Mouse (Mus musculus) B cell, adult 2 months (primary cell): ENCODE results near the gene Nav3.

Experiments used
- DNase-seq, 2 experiments: peaks; one replicate each; pipeline ENCODE4 v3.0.0; 2022

Gene Nav3

DNA sequence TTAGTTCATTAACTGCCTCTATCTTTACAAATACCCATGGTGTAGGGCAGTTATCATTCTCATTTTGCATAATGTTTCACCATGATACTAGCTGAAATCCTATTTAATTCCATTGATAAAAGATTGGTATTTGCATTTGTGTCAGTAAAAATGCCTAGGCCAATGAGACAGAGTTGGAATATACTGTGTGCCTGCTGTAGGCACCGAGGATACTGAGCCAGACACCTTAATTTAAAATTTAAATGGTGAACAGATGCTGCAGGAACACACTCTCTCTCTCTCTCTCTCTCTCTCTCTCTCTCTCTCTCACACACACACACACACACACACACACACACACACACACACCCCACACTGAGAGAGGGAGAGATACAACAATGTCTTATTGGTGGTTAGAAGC is 269.8 kb downstream of the Nav3 start:
- DNase-seq, result no peak

DNA sequence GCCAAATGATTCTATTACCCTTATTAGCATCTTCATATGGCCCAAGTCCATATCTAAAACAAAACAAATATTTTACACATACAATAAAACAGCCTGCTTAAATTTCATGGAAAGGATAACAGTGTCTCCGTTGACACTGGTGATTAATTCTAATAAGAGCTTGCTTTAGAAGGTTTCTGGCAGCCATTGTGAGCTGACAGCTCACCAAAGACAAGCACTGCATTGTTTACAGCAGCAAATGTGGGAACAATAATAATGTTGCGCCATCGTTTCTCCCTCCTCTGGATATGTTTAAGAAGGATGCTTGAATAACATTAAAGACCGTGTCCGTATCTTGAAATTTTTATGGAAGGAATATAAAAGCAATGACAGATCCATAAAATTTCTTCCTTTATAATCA is 280.1 kb downstream of the Nav3 start:
- no peak for DNase-seq

DNA sequence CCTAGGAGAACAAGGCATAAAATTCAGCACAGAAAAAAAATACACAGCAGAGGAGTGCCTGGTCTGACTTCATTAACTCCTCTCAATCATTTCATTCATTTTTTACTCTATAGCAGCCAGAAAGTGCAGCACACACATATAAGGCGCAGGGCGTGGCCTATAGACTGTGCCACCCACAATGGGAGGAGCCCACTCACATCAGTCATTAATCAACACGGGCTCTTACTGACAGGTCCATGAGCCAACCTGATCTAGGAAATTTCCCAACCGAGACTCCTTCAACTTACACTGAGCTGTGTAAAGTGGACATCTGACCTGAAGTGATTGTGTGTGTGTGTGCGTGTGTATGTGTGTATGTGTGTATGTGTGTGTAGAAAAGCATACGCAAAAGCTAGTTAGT is 286.6 kb downstream of the Nav3 start:
- no peak for DNase-seq

DNA sequence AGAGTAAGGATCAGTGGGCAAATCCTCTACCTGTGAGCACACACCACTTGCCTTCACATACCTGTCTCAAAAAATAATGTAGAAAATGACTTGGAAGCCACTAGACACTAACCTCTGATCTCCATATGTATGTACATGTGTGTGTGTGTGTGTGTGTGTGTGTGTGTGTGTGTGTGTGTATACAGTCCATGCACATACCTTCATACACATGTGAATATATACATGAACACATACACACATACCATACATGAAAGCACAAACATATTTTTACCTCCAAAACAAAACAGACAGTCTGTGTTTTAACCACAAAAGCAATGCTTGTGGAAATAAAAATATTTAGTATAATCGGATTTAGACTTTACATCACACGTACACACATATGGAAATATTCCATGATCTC is 287.1 kb downstream of the Nav3 start:
- no peak for DNase-seq

DNA sequence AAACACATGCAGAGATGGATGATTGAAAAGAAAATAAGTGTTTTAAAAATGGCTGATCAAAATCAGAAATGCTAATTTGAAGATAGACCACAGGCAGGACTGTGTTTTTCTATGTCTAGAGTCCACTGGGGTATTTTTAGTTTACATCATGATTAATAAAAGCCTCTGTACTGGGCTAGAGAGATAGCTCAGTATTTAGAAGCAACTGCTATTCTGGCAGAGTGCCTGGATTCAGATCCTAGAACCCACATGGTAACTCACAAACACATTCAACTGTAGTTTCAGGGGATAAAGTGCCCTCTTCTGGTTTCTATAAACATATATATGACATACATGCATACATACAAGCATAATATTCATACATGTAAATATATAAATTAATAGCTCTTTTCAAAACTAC is 293.4 kb downstream of the Nav3 start:
- DNase-seq, result no peak

DNA sequence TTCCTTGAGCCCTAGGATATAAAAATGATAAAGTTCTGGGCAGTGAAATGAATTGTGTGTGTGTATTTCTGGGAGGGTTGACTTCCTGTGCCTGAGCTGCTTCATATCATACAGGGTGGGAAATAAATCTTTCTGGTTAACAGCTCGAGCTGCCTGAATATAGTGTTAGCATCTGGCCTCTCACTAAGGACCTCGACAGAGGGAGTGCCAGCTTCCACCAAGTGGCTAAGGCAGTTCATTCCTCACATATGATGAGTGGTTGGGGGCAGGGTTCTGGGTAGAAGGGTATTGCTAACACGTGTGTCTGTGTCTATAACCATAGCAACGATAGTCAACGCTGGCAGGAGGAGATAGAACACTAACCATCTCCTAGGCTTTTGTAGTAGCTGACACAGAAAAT is 295.1 kb downstream of the Nav3 start:
- DNase-seq, result no peak

DNA sequence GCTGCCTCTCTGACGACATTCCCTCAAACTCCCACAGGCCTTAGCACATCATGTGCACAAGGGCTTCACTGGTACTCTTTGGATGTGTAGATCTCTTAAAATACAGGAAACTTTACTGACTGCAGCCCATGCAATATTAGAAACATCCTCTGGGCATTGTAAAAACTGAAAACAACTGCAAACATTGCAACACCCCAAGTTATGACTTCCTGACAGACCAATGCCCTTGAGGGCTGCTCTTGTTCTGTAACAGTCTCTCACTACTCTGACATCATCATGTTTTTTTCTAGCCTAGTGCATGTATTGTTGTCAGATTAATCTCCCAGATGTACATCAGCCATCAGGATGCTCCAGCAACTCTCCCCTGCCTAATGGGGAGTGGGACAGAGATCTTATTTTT is 296.5 kb downstream of the Nav3 start:
- no peak for DNase-seq

DNA sequence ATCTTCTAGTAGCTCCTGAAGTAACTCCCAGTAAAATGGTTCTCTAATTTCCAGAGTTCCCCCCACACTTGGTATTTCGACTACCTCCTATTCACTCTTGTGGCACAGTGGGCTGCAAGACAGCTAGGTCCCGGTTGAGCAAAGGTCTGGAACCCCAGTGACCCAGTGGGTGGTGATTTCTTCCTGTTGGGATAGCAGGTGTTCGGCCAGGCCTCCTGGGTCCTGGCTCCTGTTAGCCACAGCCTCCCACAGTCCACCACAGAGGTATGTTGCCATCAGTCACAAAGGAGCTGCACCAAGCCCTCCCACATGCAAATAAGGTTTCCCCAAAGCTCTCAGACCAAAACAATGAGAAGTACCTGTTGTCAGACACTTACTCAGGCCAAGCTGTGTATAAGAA is 297.9 kb downstream of the Nav3 start:
- DNase-seq, result no peak

DNA sequence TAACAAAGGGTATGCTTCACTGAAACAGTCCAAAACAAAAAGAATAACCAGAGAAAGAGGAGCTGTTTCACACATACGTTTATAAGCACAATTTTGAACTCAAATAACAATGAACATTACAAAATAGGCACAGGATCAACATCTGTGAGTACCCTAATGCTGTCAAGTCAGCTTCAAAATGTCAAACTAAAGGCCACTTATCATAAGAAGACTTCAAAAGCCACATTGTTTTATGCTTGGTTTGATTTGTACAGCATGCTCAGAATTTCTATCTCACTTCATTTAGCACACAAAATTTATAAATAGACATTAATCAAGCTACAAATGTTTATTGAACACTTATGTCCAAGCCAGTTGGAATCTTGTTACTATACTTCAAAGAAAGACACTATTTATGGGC is 299.6 kb downstream of the Nav3 start:
- no peak for DNase-seq

DNA sequence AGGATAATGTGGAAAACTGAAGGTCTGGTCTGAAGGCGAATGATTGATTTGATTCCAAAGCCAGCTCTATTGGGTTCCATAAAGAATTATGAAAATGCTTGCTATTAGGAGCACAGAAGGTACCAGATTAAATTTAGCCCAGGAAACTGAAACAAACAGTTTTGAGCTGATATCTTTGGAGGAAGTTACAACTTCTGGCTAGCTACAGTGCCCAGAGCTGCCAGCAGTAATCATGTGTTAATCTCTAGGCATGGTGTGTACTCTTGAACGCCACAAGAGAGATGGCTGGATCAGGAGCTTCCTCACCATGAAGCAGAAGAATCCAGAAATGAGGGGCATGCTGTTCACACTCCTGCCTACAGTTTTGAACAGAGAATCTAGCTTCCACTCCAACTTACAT is 300.5 kb downstream of the Nav3 start:
- no peak for DNase-seq

DNA sequence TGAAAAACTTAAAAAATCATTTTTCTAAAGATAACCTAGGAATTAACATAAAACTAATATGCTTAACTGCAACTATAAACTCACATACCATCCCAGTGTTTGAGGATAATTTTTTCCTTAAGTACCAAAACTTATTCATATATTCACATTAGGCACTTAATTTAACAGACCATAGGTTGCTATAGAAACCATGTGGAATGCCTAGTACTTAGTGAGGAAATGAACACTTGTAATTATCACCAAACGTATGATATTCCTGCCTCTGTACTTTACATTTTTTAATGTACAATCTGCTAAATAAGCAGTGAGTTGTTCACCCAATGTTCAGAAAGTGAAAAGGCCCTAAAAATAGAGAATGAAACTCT is 301.1 kb downstream of the Nav3 start:
- DNase-seq, result no peak

DNA sequence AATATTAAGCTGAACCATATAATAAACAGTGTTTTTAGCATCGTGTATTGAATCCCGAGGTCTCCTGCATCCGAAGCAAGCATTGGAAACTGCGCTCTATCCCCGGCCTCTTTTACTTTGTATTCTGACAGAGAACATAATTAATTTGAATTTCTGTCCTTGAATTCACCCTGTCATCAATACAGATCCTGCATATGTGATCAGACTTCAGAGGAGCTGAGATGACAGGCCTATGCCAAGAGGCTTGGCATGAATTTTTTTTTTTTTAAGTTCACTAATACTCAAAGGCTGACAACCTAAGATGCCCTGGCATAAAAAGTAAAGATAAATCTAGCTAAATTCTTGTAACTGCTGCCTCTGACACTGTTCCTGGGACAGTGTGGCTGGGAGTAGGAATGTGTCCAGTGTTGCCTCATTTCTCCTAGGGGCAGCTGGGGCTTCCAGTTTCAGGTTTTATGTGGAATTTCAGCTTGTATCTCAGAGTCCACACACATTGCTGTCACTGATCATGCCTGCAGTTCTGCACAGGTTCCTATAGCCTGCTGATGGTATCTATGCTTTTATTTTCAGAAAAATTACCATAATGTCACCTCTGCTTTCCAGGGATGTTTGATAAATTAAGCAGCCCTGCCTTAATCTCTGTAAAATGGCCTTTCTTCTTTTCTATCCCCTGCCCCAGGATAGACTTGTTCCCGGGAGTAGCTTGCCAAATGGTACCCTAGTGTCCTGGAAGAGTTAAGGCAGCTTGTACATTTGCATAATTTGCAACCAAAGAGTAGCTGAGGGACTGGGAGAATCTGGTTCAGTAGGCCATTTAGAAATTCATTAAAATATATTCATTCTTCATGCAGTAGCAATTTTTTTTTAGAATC is 301.8 kb downstream of the Nav3 start:
- no peak for DNase-seq

DNA sequence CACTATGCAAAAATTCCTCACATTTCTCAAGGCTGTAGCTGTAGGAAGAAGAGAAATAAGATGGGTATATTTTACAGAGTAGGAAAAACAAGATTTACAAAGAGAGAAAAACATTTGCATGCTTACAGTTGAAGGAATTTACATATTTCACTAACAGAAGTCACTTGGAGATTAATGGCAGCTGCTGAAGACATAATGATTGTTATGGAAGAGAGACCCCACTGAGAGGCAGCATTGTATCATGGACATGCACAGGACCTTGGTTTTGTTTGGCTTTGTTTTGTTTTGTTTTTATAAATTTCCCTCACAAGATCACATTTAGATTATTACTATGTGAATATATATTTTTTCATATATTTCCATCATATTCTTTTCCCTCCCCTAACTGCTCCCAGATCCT is 335.4 kb downstream of the Nav3 start:
- no peak for DNase-seq

DNA sequence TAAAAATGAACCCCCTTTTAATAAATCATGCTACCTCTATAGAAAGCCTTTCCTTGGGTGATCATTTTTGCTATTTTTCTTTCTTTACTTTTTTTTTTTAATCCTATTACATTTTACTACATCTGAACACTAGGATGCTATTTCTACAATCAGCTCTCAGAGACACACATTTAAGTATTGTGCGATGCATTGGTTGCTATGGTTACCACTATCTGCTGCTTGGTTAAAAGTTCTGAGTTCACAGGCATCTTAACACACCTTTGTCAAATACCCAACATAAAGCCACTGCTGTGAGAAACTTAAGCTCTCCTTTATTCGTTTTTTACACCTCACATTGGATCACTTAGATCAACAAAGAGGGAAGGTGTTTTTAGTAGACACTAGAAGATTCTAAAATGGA is 338.7 kb downstream of the Nav3 start:
- no peak for DNase-seq

DNA sequence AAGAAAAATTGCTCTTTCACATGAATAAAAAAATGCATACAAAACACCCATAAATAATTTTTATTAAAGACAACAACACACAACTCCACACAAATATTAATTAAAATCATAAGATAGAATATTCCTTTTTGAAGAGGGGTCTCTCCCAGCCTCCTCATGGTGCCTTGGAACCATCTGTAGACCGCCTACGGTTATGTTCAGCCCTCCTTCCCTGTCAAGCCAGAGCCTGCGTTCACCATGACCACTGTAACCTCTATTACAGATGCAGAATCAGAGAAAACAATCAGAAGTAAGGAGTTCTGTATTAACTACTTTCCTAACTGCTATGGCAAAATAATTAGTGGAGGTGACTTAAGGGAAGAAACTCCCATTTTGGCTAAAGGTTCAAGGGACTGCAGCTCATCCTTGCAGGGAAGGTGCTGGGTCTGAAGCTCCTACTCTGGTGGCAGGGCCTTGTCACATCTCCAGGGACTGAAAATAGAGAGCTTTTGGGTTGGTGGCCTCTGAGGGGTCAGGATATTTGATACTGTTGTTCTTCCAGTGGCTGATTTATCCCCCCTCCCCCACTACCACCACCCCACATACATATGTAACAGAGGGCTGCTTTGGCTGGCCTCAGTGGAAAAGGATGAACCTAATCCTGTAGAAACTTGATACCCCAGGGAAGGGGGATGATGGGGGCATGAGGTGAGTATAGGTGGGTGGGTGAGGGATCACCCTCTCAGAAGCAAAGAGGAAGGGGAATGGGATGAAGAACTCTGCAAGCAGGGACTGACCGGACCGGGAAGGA is 343.1 kb downstream of the Nav3 start:
- no peak for DNase-seq

DNA sequence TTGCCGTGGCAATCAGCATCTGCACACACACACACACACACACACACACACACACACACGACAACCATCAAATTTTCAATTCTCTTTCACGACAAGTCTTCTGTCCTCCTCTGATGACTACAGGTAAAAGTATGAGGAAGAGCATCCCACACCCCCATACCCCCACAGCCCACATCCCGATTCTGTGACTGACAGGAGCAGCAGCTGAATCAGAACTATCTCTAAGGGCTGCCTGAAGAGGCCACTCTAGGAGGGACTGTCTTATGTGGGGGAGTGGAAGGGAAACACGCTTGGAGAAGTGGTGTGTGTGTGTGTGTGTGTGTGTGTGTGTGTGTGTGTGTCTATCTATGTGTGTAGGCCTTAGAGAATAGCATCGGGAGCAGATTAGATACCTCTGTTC is 352.7 kb downstream of the Nav3 start:
- no peak for DNase-seq

DNA sequence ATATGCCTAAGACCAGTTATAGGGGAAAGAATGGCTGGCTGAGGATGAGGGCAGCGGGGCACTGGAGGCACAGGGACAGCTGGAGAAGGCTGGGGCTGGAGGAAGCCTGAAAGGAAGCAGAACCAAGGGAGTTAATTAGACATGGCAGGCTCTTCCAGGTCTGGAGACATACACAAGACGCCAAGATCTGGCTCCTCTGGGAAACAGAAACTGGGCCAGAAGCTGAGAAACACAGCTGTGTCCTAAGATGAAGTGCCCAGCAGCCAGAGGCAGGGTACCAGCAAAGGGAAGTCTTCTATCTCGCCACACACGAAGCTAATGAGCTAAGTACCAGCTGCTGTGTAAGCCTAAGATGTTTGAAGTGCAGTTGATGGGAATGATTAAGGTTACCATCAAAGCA is 353.8 kb downstream of the Nav3 start:
- DNase-seq, result no peak

DNA sequence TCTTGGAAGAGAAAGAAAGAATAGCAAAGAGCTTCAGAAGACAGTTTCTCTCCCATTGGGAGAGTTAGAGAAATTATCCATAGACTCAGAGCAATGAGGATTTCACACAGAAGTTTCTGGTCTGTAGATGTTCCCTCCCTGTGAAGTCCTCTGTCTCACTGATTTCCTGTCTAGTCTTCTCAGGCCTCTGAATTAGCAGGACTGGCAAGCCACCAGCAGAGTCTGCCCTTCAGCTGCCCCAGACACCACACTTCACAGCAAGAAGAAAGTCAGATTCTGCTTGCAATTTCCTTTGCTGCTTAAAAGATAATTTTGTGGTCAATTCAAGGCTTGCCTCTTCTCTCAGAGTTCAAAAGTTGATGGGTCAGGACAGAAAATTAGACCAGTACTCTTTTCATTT is 361.6 kb downstream of the Nav3 start:
- DNase-seq, result no peak

DNA sequence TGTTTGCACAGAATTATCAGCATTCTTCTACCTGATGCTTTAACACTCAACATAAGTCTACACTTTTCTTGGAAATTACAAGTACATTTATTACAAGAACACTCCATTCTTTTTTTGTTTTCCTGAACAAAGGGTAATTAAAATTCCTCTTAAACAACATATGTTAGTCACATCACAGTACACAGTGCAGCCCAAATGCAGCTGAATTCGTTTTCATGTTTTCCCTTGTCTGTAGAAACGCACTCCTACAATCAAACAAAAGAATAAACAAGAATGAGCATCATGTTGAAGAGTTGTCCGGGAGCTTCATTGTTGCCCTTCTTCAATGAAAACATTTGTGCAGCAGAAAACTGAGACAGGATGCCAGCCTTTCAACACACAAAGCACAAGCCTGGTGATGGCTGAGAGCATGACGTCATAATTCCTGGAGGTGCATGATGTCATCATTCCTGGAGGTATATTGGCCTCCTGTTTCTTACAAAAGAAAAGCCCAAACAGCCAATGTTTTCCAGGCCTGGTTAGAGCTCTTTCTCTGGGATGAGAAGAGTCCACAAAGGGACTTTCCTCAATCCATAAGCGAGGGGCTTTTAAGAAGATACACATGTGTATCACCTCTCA is 367.5 kb downstream of the Nav3 start:
- DNase-seq, result no peak

DNA sequence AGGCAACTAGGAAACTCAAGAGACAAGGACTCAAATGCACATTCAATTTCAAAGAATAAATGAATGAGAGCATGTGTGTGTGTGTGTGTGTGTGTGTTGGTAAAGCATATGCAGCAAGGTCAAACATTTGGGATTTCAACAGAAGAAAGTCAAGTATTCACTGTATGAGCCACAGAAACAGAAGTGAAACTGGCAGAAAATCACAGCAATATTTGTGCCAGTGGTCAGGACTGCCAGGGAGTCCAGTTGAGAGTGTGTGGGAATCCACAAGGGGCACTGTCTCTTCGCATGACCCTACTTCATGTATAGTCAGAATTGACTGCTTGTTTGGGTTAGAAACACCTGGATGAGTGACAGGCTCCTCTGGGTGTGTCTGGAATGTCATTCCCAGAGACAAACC is 370.1 kb downstream of the Nav3 start:
- DNase-seq, result no peak

DNA sequence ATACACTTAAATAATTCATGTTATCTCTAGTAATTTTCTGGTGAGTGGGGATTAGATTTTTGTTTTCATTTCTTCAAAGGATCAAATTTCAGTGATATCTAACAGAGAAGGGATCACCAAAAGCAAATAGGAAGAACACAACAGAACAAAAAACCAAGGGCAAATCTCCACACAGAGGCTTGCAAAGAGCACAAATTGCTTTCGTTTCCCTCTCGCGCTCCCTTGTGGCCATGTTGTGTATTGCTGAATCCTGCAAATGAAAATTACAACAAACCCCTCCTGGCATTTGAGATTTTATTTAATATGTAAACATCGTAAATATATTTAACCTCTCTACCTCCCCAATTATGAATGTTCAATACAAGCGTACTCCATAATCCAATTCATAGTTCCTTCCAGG is 370.8 kb downstream of the Nav3 start:
- DNase-seq, result peak; percentile 1 to 2

DNA sequence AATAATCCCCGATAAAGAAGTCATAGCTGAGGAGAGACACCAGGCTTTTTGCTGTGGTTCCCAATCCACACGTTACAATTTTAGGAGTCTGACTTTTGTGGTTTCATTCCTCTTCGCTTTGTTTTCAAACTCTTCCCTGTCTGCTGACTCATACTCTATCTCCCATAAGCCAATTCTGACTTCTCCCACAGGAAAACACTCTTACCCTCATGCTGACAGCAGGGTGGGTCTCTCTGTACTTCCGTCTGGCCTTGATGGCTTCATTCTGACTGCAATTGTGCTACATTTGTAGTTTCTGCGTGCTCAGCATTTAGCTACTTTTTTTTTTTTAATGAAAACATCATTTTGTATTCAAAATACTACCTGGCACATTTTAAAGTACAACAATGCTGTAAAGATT is 379.4 kb downstream of the Nav3 start:
- DNase-seq, result no peak

DNA sequence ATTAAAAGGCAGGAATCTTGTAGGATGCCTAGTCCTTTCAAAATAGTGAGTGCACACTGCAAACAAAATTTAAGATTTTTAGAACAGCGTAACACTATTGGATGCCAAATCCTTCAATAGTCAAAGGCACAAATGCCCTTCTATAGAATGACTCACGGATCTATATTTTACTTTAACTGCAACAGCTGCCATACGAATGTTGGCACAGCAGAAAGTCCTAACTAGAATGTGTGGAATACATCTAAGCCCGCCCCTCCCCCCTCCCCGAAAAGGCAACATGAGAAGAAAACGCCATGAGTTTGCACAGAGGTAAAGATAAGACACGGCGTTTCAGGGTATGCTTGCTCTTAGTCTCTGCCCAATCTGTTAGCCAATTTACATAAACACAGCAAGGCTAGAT is 383.6 kb downstream of the Nav3 start:
- no peak for DNase-seq

DNA sequence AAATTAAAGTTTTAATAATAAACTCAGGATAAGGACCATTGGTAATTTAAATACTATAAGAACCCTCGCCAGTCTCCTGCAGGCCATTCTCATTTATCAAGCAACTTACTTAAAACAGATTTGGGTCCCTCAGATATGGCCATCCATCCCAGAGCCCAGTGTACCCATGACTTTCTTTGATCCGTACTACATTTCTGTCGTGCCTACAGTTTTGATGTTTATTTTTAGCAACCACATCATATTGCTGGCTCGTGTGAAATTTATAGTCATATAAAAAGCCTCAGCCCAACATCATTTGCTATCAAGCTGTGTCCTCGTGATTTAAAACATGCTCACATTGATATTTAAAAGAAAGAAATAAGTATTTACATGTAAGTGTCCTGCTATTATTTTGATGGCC is 394.8 kb downstream of the Nav3 start:
- no peak for DNase-seq
